Mouse (Mus musculus) bone marrow macrophage, adult 2 months (primary cell): Measurements from ENCODE around the gene Scd3.

ENCODE experiments used
- CTCF ChIP-seq: IDR thresholded peaks from 2 replicates; pipeline ENCODE4 v1.5.1; 2012; ENCODE audit warnings: low read depth, mild to moderate bottlenecking, low read length, moderate library complexity
- POLR2A ChIP-seq: IDR thresholded peaks from 2 replicates; pipeline ENCODE4 v1.6.1; 2012; ENCODE audit warnings: mild to moderate bottlenecking, low read depth, low read length, borderline replicate concordance

- no peak for TF ChIP-seq CTCF
- no peak for TF ChIP-seq POLR2A
Measured at GRCm38 (mm10) chr19:44292083-44292482, 89.0 kb downstream of the Scd3 start.
